Mouse (Mus musculus) neural tube, embryonic 14.5 days (tissue): Measurements from ENCODE around the gene Cd209d. TPM values are rescaled to one million over a fixed set of nuclear protein-coding genes. Genes with fewer than 3 reads are reported as not detected.
"Not testable (repeated sequence)": the region's sequence is repeated elsewhere in the genome, so short reads cannot be mapped to it uniquely, and the experiment has no call there.

Experiments
- ATAC-seq: fragments of 200-750 bp; cut with Nextera tagmentation; 2 replicates; pipeline ENCODE4 v1.8.0; 2017; ENCODE audit warnings: low read depth, mild to moderate bottlenecking, moderate TSS enrichment, moderate library complexity
- H3K27ac ChIP-seq: fragments of 300-500 bp; sonication (generic); 2 replicates; pipeline ENCODE4 v1.5.1; 2014; ENCODE audit warnings: low read depth, mild to moderate bottlenecking, control low read depth, low read length, moderate library complexity, mixed read lengths
- H3K27me3 ChIP-seq: fragments of 300-500 bp; sonication (generic); 2 replicates; pipeline ENCODE4 v1.6.1; 2014; ENCODE audit warnings: low read length; ENCODE audit not compliant: control insufficient read depth, insufficient read depth
- H3K36me3 ChIP-seq: fragments of 300-500 bp; sonication (generic); 2 replicates; pipeline ENCODE4 v1.6.1; 2014; ENCODE audit warnings: low read length, mixed read lengths; ENCODE audit not compliant: control insufficient read depth, insufficient read depth
- H3K4me1 ChIP-seq: fragments of 300-500 bp; sonication (generic); 2 replicates; pipeline ENCODE4 v1.6.1; 2014; ENCODE audit warnings: low read length; ENCODE audit not compliant: control insufficient read depth, insufficient read depth
- H3K4me2 ChIP-seq: fragments of 300-500 bp; sonication (generic); 2 replicates; pipeline ENCODE4 v1.6.1; 2014; ENCODE audit warnings: mild to moderate bottlenecking, low read depth, low read length, control low read depth
- H3K4me3 ChIP-seq: fragments of 300-500 bp; sonication (generic); 2 replicates; pipeline ENCODE4 v1.5.1; 2014; ENCODE audit warnings: low read depth, low read length, control low read depth, mixed read lengths
- H3K9ac ChIP-seq: fragments of 300-500 bp; sonication (generic); replicated peaks from 2 replicates; pipeline ENCODE4 v1.6.1; 2014; ENCODE audit warnings: low read depth, mild to moderate bottlenecking, control low read depth, low read length, mixed read lengths
- H3K9me3 ChIP-seq: fragments of 300-500 bp; sonication (generic); 2 replicates; pipeline ENCODE4 v1.6.1; 2016; ENCODE audit warnings: low read length; ENCODE audit not compliant: control insufficient read depth
- WGBS: fragments of 180-500 bp; shearing (Covaris S2); extraction: QIAGEN DNeasy Blood & Tissue Kit; methylation state at CpG from one replicate; pipeline ENCODE4 v1.1.7; 2014; 5-methylcytosine and 5-hydroxymethylcytosine counted together
- polyA plus RNA-seq: library from polyadenylated mRNA; unstranded; fragments of >200 nt; fragmentation: Nextera tagmentation; extraction: Ambion mirVana; gene quantifications from 2 replicates; pipeline ENCODE4 v1.2.1, GENCODE M21; 2014

Gene Cd209d
- polyA plus RNA-seq: not detected in 2 replicates

- WGBS: 75% methylated on average over 4 of the region's 4 CpGs
- Histone ChIP-seq H3K9ac (no peak within 1 kb of the TSS), H3K9me3 (peaks cover 11% of the 10 kb centered on the region), H3K4me2 (no peak within 1 kb of the TSS), H3K4me1 (no peaks in the 10 kb centered on the region), H3K27ac (no peak within 1 kb of the TSS), H3K36me3 (no peaks in the 10 kb centered on the region), H3K27me3 (no peaks in the 10 kb centered on the region), H3K4me3 (no peak within 1 kb of the TSS)
- ATAC-seq: no peak
Observed at GRCm38 (mm10) chr8:3878455-3878854, at the start of gene Cd209d. TSS of gene Cd209d (minus strand) at chr8:3878555.

GRCm38 (mm10) chr8:3926744-3927143 is 48.4 kb upstream of the Cd209d start, which contains the start of gene Cd209b:
TSS of gene Cd209b (minus strand) at chr8:3926844.
- no peaks in the 10 kb centered on the region for H3K36me3 ChIP-seq
- 93% methylated on average over 3 of the region's 3 CpGs for WGBS
- H3K27ac ChIP-seq: no peak within 1 kb of the TSS
- H3K9ac ChIP-seq: no peak within 1 kb of the TSS
- H3K4me2 ChIP-seq: no peak within 1 kb of the TSS
- peaks cover 4% of the 10 kb centered on the region; the same call in 1 of the 2 replicates for H3K9me3 ChIP-seq
- H3K27me3 ChIP-seq: no peaks in the 10 kb centered on the region
- ATAC-seq: no peak
- no peak within 1 kb of the TSS for H3K4me3 ChIP-seq
- no peaks in the 10 kb centered on the region for H3K4me1 ChIP-seq

- Histone ChIP-seq H3K9ac (no peak overlapping the region), H3K27ac (no peak overlapping the region), H3K4me1 (no peaks in the 10 kb centered on the region), H3K36me3 (no peaks in the 10 kb centered on the region), H3K27me3 (no peaks in the 10 kb centered on the region), H3K4me2 (no peak overlapping the region), H3K9me3 (peaks cover 16% of the 10 kb centered on the region), H3K4me3 (no peak overlapping the region)
- ATAC-seq: no peak
- 80% methylated on average over 2 of the region's 2 CpGs for whole genome bisulfite sequencing
Observed at GRCm38 (mm10) chr8:3876121-3876520, 2.2 kb downstream of the Cd209d start.

- not testable (repeated sequence) for H3K9me3 ChIP-seq, ATAC-seq, H3K27ac ChIP-seq, H3K4me1 ChIP-seq, H3K4me2 ChIP-seq, H3K27me3 ChIP-seq, H3K36me3 ChIP-seq, H3K4me3 ChIP-seq, H3K9ac ChIP-seq
Observed at GRCm38 (mm10) chr8:3862736-3863135, 15.6 kb downstream of the Cd209d start.

- no peaks in the 10 kb centered on the region for H3K4me1 ChIP-seq
- no peaks in the 10 kb centered on the region for H3K36me3 ChIP-seq
- no peaks in the 10 kb centered on the region for H3K27me3 ChIP-seq
- no peak within 1 kb of the TSS for H3K27ac ChIP-seq
- H3K9ac ChIP-seq: no peak within 1 kb of the TSS
- 0 out of 2 replicates have a peak, but pooled peaks cover 2% of the 10 kb centered on the region for H3K9me3 ChIP-seq
- no peak within 1 kb of the TSS for H3K4me3 ChIP-seq
- 81% methylated on average over 2 of the region's 2 CpGs for WGBS
- ATAC-seq: no peak
- no peak within 1 kb of the TSS for H3K4me2 ChIP-seq
Observed at GRCm38 (mm10) chr8:3854209-3854608, 24.1 kb downstream of the Cd209d start, which contains the start of gene Cd209e. TSS of gene Cd209e (minus strand) at chr8:3854309.

Other genes starting within 250 kb of the Cd209d start
- gene Stxbp2, start 247.6 kb downstream of the Cd209d start, polyA plus RNA-seq: 33.7 and 40.4 TPM in 2 replicates
- gene Retn, start 222.8 kb downstream of the Cd209d start, polyA plus RNA-seq: 0.54 and 0.63 TPM in 2 replicates
- gene Mcemp1, start 212.8 kb downstream of the Cd209d start, polyA plus RNA-seq: 0.27 TPM in 1 of 2 replicates, not detected in the other
- 14.2 and 27.6 TPM in 2 replicates for gene Fcor, start 206.2 kb downstream of the Cd209d start, polyA plus RNA-seq
- 41.4 and 48.4 TPM in 2 replicates for gene Trappc5, start 202.3 kb downstream of the Cd209d start, polyA plus RNA-seq
- gene Fcer2a, start 184.4 kb downstream of the Cd209d start, polyA plus RNA-seq: 0.15 and 0.28 TPM in 2 replicates
- not detected in 2 replicates for gene Clec4g, start 157.9 kb downstream of the Cd209d start, polyA plus RNA-seq
- gene Cd209a, start 129.6 kb downstream of the Cd209d start, polyA plus RNA-seq: not detected in 2 replicates
- gene Cd209e, start 24.2 kb downstream of the Cd209d start, polyA plus RNA-seq: not detected in 2 replicates
- not detected in 2 replicates for gene Cd209b, start 48.3 kb upstream of the Cd209d start, polyA plus RNA-seq
- gene Cd209c, start 76.2 kb upstream of the Cd209d start, polyA plus RNA-seq: 0.64 and 0.88 TPM in 2 replicates
- gene Cd209f, start 227.3 kb upstream of the Cd209d start, polyA plus RNA-seq: not detected in 2 replicates